Mouse (Mus musculus) hindlimb bud, embryonic 11.5 days (tissue): Measurements from ENCODE around the gene H2-Eb2.

Experiments used
- DNase-seq: peaks from one replicate; pipeline ENCODE4 v3.0.0-alpha.2; 2012; ENCODE audit warnings: low read depth, low spot score; ENCODE audit errors: extremely low spot score

The H2-Eb2 gene

GRCm38 (mm10) chr17:34349429-34349828 lies 24.0 kb downstream of the H2-Eb2 start:
- DNase-seq = peak; percentile 85

- no peak for DNase-seq
Measured at GRCm38 (mm10) chr17:34354539-34354938, 29.1 kb downstream of the H2-Eb2 start, which contains the start of gene Btnl2. Gene Btnl2 (plus strand): TSS chr17:34354822.

- no peak for DNase-seq
Measured at GRCm38 (mm10) chr17:34354940-34355339, 29.5 kb downstream of the H2-Eb2 start.

GRCm38 (mm10) chr17:34362954-34363546 lies 37.6 kb downstream of the H2-Eb2 start:
- DNase-seq = no peak

- no peak for DNase-seq
Measured at GRCm38 (mm10) chr17:34363676-34364310, 38.3 kb downstream of the H2-Eb2 start.

- no peak for DNase-seq
Measured at GRCm38 (mm10) chr17:34365031-34365430, 39.6 kb downstream of the H2-Eb2 start.

- DNase-seq = no peak
Measured at GRCm38 (mm10) chr17:34370563-34370962, 45.1 kb downstream of the H2-Eb2 start.

GRCm38 (mm10) chr17:34373055-34373709 lies 47.7 kb downstream of the H2-Eb2 start:
- no peak for DNase-seq

GRCm38 (mm10) chr17:34376847-34377246 lies 51.4 kb downstream of the H2-Eb2 start, which contains the start of gene Btnl1:
Gene Btnl1 (plus strand): TSS chr17:34377132.
- no peak for DNase-seq

- DNase-seq = no peak
Measured at GRCm38 (mm10) chr17:34377450-34378209, 52.2 kb downstream of the H2-Eb2 start.

- no peak for DNase-seq
Measured at GRCm38 (mm10) chr17:34378716-34379115, 53.3 kb downstream of the H2-Eb2 start.

- DNase-seq = no peak
Measured at GRCm38 (mm10) chr17:34379451-34379850, 54.0 kb downstream of the H2-Eb2 start.

GRCm38 (mm10) chr17:34381876-34382275 lies 56.4 kb downstream of the H2-Eb2 start:
- no peak for DNase-seq

- no peak for DNase-seq
Measured at GRCm38 (mm10) chr17:34383212-34383611, 57.7 kb downstream of the H2-Eb2 start.

GRCm38 (mm10) chr17:34384699-34385098 lies 59.2 kb downstream of the H2-Eb2 start:
- DNase-seq = no peak

GRCm38 (mm10) chr17:34386656-34387055 lies 61.2 kb downstream of the H2-Eb2 start:
- DNase-seq = no peak

GRCm38 (mm10) chr17:34388513-34388912 lies 63.0 kb downstream of the H2-Eb2 start:
- no peak for DNase-seq
